Mouse (Mus musculus) urinary bladder, postnatal 36 days (tissue): Measurements from ENCODE around the gene Jmy.

Source experiments
- DNase-seq, 2 experiments: peaks; one replicate each; pipeline ENCODE4 v3.0.0; 2022; ENCODE audit warnings: low spot score in 2 of 2, mixed read lengths in 1 of 2

Jmy gene

DNA sequence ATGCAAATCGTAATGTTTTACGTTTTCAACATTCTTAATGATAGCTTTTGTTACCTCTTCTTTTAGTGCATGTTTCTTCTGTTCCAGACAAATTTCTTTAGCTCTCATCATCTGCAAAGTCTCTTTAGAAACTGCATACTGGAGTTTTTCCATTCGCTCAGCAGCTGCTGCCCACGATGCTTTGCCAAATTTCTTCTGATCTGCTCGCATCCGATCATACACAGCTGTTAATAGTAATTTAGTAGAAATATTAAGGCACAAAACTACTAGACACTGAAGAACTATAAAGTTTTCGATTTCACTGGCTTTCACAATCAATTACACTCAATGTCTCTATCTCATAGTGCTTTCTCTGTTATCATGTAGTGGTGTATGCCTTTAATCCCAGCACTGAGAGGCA lies 40.0 kb downstream of the Jmy start:
- no peak for DNase-seq

DNA sequence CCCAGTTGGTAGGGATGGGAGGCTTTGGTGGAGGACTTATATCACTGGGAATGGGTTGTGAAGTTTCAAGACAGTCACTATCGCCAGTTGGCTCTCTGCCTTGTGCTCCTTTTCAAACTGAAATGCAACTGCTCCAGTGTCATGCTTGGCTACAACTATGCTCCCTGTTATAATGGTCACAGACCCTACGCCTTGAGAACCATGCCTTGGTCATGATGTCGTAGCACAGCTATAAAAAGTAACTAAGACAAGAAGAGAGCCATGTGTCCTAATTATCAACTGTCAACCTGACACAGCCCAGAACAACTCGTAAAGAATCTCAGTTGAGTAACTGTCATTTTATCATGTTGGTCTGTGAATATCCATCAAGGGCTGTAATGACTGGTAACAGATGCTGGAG lies 41.0 kb downstream of the Jmy start:
- no peak for DNase-seq

DNA sequence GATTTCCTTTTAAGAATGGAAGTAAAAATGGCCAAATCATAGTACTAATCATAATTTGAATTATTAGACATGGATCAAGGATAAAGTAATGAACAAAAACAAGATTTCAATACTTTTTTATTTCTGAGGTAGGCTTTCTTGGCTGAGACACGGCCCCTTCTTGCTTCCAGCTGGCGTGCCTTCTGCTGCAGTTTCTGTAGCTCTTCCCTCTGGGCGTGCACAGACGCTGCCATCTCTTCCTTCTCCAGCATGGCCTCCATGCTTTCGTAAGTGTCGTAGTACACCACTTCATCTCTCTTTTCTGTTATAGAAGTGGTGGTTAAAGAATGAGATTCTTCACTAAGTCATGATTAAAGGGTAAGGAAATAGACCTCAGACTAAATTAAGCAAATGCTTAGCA lies 46.3 kb downstream of the Jmy start:
- no peak for DNase-seq

DNA sequence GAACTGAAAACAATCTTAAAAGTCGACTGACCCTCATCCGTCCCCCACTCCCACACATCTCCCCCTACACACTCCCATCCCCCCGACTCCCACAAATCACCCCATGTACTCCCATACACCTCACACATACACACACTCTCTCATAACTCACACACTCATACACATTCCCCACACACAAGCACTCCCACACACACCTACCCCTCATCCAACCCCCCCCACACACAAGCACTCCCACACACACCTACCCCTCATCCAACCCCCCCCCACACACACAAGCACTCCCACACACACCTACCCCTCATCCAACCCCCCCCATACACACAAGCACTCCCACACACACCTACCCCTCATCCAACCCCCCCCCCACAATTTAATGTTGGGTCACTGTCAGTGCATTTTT lies 59.4 kb downstream of the Jmy start:
- DNase-seq = no peak

DNA sequence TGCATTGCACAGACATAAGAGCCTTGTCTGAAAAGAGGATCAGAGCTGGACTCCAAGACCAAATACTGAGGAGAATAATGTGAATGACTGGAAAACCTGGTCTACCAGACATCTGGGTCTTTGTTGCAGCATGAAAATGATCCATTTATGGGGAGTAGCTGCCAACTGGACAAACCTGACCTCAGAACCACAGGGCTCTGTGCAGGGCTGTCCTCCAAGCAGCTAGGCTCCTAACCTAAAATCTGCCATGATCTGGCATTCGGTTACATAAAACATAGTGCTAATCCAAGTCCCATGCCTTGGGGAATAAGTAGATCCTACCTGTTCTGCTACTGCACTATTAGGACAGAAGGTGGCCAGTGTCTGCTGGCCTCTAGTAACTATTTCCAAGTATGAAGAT lies 70.4 kb downstream of the Jmy start:
- DNase-seq = no peak

DNA sequence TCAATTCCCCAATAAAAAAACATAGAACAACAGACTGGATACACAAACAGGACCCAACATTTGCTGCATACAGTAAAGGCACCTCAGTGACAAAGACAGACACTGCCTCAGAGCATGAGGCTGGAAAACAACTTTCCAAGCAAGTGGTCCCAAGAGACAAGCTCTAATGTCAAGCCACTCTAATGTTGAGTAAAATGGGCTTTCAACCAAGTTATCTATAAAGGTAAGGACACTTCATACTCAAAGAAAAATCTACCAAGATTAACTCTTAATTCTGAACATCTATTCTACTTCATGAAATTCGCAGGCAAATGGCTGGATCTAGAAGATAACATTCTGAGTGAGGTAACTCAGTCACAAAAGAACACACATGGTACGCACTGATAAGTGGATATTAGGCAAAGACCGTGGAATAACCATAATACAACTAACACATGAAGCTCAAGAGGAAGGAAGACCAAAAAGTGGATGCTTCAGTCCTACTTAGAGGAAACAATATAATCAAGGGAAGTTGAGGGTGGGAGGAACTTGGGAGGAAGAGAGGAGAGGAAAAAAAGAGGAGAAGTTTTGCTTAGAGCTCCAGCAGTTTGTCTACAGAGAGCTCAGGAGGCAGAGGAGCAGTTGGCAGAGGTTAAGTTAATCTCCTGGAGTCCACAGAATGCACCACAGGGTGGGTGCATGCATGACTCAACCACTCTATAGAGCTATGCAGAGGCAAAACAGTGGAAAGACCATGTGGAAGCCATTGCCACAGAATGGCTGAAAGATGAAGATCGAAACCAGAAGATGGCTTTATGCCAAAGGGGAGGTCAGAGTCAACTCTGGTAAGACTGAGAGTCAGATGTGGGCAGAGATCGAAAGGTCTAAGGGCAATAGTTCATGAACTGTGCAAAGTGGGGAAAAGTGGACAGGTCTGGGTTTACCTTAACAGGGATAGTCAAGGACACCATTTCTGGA lies 71.4 kb downstream of the Jmy start:
- DNase-seq = no peak

DNA sequence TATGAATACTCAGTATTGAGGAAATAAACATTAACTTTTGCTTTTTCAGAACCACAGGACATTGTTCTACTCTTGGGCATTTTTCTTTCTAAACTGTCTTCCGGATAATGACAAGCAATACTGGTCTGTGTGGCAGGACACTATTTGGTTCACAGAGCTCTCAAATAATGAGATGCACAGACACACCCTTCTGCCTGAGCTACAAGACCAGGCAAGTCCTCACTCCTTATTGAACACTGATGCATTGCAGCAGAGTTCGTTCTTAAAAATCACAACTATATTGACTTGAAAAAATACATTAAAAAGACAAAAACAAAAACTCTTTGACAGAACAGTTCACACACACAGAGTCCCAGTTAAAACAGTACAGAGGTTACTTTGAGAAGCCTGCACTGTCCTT lies 76.4 kb downstream of the Jmy start:
- DNase-seq = no peak

DNA sequence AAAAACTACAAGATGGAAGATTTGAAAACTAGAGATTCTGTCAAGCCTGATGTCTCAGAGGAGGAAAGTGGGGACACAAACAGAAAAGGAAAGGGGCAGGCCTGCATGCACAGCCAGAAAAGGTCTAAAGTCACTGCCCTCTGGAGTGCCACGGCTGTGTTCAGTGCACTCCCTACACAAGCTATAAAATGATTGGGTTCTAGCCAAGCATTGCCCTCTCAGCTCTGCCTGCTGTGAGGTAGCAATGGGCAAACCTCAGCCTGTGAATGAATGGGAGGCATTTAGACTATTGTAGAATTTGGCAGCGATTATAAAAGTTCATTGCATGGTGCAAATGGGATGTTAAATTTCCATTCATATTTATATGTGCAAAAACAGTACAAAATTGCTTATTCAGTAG lies 79.8 kb downstream of the Jmy start:
- DNase-seq = no peak

DNA sequence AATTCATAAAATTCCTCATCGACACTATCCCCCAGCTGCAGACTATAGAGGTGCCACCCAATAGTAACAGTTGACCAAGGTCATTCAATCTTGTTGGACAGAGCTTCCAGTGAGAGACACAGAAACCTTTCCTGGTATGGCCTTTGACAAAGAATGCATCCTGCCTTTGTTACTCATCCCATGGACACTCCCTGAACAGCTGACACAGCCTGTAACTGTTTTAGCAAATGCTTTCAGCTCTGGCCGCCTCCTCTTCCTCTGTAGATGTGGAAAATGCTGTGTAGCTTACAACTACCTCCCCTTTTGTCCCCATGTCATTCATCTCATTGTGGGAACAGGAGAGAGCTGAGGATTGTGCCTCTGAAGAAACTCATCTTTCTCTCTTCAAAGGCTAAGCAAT lies 81.3 kb downstream of the Jmy start:
- no peak for DNase-seq

DNA sequence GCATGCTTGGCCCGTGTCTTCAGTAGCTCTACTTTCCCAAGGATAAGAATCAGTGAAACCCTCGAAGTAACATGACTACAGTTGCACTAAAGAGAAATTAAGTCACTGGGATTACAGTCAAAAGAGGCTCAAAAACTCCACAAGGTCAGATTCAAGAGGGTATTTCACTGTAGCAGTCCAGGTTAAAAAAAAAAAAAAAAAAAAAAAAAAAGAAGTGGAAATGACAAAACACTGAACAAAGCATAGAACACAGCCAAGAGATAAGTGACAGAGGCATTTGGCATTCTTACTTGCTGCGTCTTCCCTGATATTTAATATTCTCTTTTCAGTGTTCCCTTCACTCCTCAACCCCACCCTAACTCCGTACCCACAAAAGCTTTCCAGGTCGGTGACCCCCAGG lies 84.6 kb downstream of the Jmy start:
- no peak for DNase-seq

DNA sequence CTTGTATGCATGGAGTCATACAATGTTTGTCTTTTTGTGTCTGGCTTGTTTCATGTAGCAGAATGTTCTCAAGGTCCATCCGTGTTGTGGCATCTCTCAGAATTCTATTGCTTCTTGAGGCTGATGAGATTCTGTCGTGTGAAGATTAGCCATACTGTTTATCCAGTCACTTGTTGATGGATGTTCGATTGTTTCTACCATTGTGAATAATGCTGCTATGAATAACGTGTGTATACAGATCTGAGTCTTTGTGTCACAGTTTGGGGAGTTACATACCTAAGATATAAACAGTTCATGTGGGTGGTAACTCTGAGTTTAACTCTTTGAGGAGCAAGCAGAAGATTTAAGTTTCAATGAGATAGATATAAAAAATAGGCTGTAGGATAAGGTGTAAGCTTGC lies 89.3 kb downstream of the Jmy start:
- DNase-seq = no peak

DNA sequence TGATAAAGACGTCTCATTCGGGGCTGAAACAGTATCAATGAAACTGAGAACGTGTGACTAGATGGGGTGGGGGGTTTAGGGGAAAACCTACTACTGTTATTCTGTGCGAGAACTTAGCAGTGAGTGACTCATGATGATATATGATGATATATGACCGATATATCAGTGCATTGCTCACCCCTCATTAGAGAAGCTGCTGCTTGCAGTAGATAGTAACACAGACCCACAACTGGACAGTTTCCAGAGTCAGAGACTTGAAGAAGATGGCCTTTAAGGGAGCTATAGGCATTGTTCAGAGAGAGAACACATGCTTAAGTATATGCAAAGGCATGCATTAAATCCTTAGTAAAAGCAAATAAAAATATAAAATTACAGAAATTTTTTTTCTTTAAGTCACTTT lies 92.8 kb downstream of the Jmy start:
- no peak for DNase-seq

DNA sequence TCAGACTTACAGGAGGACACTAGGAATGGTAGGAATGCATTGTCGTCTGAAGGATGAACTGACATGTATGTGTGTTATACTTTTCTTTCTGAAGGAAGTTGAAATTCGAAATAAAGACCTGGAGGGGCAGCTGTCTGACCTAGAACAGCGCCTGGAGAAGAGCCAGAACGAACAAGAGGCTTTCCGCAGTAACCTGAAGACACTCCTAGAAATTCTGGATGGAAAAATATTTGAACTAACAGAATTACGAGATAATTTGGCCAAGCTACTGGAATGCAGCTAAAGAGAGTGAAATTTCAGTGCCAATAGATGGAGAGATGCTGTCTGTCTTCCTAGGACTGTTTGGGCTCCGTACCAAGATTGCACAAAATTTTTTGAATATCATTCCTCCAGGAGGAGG lies 97.7 kb downstream of the Jmy start:
- DNase-seq = no peak

DNA sequence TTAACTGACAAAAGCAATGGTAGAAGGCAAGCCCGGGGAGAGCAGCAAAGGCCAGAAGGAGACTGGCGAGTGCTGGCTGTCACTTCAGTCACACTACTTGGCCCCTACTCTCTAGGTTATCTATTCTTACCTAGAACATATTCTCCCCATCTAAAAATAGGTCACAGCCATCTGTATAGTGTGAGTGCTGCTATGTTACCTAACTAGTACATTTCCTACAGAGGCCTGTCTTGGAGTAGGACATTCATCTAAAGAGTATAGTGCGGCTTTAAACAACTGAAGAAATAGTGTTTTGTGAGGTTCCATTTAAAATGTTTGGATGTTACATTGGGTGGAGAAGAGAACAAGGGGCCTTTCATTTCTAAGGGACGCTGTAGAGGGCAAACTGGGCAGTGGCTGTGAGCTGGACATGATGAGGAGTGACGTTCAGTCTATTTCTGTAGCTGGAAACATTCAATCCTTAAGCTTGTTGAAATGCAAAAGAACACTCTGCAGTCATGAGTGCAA lies 99.8 kb downstream of the Jmy start:
- DNase-seq = no peak

DNA sequence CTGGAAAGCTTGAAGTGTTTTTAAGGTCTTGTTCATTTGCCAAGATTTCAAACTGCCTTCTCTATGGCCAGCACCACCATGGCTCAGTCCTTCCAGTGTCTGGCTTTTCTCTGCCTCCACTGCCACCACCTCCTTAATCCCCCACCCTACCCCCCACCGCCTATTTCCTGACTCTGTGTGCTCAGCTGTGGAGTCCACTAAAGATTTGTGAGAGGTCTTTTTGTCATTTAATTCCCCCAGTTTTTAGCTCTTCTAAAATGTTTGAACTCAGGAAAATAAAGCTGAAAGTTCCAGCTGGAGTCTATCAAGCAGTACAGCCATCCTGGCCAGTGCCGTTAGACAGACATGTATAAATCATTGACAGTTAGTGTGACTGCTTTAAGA lies 110.4 kb downstream of the Jmy start:
- DNase-seq = no peak

DNA sequence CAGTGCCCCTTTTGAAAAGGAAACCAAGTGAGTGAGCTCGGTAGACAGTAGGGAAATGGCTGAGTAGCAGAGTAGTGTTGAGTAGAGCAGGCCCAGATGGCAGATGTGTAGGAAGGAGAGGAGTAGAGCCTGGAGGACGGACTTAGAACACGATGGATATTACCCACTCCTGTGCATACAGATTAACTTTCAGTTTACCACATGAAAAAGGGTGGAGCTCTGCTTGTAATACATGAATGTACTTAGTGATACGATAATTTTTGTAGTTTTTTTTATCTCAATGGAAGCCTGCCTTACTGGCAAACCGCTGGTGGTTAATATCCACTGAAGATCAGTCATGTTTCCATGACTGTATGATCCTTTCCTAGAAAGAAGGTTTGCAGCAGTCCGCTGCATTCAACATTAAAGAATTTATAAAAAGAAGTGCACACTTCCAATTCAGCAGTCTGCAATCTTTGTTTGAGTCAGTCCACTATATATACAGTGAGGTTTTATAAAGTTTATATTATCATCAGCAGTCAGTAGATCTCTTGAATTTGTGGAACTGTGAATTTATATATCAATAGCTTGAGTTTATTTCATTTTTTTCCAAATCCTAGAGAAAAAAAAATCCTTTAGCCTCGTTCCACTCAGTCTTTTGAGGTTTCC lies 110.9 kb downstream of the Jmy start:
- DNase-seq = no peak

DNA sequence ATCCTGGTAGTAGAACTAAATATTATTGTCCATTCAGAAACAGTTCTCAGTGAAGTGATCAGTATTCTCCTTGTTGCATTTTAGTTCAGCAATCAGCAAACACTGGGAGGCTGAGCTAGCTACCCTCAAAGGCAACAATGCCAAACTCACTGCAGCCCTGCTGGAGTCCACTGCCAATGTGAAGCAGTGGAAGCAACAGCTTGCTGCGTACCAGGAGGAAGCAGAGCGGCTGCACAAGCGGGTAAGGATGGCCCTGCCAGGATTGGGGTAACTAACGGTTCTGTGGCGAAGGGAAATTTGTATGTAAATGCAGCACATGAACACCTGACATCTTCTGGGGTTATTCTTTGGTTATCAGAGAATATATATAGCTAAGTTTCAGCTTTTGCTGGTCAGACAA lies 112.2 kb downstream of the Jmy start:
- no peak for DNase-seq

DNA sequence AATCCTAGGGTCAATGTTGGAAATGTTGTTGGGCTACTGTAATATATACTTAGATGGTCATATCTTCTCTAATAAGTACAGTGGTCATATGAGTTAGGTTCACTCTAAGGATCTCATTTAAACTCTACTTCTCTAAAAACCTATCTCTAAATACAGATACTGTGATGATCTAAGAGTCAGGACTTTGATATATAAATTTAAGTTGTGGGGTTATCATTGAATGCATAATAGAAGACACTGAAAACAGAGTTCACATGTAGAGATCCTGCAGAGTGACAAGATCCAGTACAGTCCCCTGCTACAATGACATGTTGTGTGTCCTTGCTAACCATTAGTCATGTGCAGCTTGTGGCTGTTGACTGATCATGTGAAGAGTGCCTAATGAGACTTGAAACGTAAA lies 114.5 kb downstream of the Jmy start:
- DNase-seq = no peak

DNA sequence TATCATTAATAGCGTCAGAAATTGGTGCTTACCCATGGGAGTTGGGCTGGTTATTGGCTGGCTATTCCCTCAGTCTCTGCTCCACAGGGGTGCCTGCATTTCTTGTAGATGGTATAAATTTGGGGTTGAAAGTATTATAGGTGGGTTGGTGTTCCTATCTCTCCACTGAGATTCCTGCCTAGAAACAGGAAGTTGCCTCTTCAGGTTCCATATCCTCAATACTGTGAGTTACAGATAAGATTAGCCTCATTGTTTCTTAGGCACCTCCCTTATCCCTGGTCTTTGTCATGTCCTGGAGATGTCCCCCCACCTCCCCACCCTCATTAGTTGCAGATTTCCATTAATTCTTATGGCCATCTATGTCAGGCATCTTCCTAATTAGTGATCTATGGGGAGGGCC lies 115.1 kb downstream of the Jmy start:
- DNase-seq = no peak

DNA sequence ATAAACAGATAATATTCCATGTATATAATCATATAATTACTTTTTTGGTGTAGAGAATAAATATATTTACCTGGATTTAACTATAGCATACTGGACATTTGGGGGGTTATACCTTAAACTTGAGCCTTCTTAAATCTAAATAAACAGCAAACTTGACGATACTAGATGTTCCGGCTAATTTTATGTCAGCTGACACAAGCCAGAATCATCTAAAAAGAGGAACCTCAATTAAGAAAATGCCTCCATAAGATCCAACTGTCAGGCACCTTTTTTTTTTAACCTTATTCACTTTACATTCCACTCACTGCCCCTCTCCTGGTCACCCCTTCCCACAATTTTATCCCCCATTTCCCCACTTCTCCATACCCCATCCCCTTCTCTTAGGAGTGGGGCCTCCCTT lies 116.0 kb downstream of the Jmy start:
- DNase-seq = no peak

DNA sequence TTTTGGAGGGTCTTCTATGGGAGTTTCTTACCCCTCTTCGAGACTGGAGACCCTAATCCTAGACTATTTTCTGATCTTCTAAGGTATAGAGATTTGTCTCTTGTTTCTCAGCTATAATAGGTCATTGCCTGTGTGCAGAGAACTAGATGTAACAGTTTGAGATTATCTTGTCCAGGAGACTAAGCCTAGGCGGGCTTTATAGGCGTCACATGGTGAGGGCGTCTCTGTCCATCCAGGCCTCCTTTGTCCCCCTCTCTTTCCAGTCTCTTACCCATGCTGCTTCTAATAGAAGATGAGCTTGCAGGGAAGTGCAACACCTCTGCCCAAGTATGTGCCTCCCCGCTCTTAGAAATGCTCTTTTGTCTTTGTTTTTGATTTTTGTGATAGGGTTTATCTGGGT lies 116.5 kb downstream of the Jmy start:
- DNase-seq = no peak

DNA sequence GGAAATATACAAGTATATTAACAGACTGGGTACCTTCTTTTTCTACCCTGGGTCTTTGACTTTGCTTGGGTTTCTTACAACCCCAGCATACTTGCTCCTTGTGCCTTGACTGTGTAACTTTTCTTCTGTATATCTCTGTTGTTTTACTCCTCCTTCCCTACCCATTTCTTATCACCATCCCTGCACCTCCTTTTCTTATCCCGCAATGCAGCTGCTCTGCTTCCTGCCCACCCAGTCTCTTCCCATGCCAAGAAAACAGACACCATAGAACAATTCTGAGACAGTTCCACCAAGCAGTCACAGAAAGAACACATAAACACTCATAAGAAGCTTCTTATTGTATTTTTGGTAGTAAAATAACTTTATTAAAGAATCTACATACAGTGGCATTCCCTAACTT lies 118.3 kb downstream of the Jmy start:
- DNase-seq = no peak

DNA sequence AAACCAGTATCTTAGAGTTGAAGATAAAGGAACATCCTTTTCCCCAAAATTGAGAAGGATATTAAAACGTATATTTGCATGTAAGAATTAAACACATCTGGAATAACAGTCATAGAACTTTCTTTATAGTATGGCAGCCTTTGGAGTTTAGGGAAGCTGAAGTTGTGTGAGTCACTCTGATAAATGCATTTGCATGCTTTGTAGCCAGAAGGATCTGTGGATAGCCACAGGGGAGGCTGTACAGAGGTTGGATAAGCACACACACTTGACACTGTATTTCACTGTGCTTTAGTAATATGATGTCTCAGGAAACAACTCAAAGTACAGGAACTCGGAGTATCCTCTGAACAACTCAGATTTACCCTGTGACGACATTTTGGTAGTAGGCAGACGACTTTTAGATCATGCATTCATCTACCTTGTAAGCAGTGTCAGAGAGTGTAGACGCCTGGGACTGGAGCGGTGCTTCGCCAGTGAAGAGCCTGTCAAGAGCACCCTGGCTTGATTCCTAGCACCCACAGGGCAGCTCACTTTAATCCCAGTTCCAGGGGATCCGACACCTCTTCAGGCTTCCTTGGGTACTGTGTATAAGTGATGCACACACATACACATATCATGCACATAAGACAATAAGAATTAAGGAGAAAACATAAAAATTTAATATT lies 119.1 kb downstream of the Jmy start:
- no peak for DNase-seq
